Mouse (Mus musculus) layer of hippocampus, adult 2 months (tissue): ENCODE data around the gene Nub1. TPM values are rescaled to one million over a fixed set of nuclear protein-coding genes. Genes with fewer than 3 reads are reported as not detected.
"Not testable (repeated sequence)": the region's sequence is repeated elsewhere in the genome, so short reads cannot be mapped to it uniquely, and the experiment has no call there.

Source experiments
- DNase-seq, 2 experiments: peaks; one replicate each; pipeline ENCODE4 v3.0.0; 2022; ENCODE audit warnings: low spot score in 2 of 2
- H3K27ac ChIP-seq: fragments of 200-600 bp; 2 replicates; pipeline ENCODE4 v1.8.1; 2022
- H3K4me3 ChIP-seq: fragments of 200-600 bp; 2 replicates; pipeline ENCODE4 v1.8.1; 2022; ENCODE audit warnings: mild to moderate bottlenecking
- CTCF ChIP-seq: fragments of 200-600 bp; conservative IDR thresholded peaks from 2 replicates; pipeline ENCODE4 v1.8.1; 2022; ENCODE audit warnings: antibody characterized with exemption, mild to moderate bottlenecking, moderate library complexity
- total RNA-seq, 2 experiments: library from RNA; stranded (reverse); gene quantifications; 2 replicates each; pipeline ENCODE4 v1.2.3; 2021

Nub1 gene
- total RNA-seq, 2 experiments from 2014 or later = 65.9 to 69.0 TPM

GRCm38 (mm10) chr5:24659708-24660423, 25.5 kb upstream of the Nub1 start:
- DNase-seq = no peak
- no peak overlapping the region for H3K4me3 ChIP-seq
- TF ChIP-seq CTCF = no peak
- H3K27ac ChIP-seq = no peak overlapping the region

DNA sequence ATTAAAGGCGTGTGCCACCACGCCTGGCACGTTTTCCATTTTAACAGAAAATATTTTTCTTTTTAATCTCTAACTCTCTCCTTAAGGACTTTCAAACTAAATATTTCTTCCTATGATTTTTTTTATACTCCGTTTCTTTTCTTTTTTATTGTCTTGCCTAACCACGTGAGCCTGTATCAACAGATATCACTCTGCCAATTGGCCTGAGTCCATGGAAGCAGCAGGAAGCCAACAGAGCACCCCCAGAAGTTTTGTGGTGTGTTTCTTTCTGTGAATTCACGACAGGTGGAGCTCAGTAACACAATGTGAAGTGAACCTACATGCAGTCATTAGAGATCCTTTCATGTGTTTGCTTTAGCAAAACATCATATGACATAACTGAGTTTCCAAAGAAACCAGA, 23.9 kb upstream of the Nub1 start:
- TF ChIP-seq CTCF = no peak
- Histone ChIP-seq H3K27ac (no peak overlapping the region), H3K4me3 (no peak overlapping the region)
- no peak for DNase-seq

DNA sequence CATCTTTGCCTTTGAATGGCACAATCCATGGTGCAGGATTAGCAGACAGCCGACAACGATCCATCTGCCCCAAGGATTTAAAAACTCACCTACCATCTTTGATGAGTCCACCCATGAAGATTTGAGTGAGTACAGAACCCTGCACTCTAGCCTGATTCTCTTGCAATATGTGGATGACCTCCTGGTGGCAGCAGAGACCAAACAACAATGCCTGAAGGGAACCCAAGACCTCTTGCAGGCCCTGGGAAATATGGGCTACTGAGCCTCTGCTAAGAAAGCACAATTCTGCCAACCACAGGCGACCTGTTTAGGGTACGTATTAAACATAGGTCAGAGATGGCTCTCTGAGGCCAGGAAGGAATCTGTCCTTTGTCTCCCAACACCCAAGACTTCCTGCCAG, 11.1 kb upstream of the Nub1 start:
- Histone ChIP-seq H3K4me3 (no peak overlapping the region), H3K27ac (no peak overlapping the region)
- TF ChIP-seq CTCF = peak; percentile 89
- DNase-seq = peak; percentile 78 to 92

GRCm38 (mm10) chr5:24681436-24681835, 3.9 kb upstream of the Nub1 start:
- no peak for TF ChIP-seq CTCF
- Histone ChIP-seq H3K4me3 (no peak overlapping the region), H3K27ac (no peak overlapping the region)
- DNase-seq = no peak

GRCm38 (mm10) chr5:24684578-24685365, 560 bp upstream of the Nub1 start:
- H3K27ac ChIP-seq = peak overlapping the region; percentile 93
- H3K4me3 ChIP-seq = peak overlapping the region; percentile 83
- DNase-seq = peak; percentile 70 to 88
- TF ChIP-seq CTCF = 0 out of 2 replicates have a peak, but pooled peaks have one; percentile 16

GRCm38 (mm10) chr5:24686176-24686575, 844 bp downstream of the Nub1 start:
- TF ChIP-seq CTCF = no peak
- H3K4me3 ChIP-seq = peak overlapping the region; percentile 83
- H3K27ac ChIP-seq = peak overlapping the region; percentile 93
- peak in 1 of 2 experiments; percentile 13 for DNase-seq

GRCm38 (mm10) chr5:24686671-24687420, 1.5 kb downstream of the Nub1 start:
- H3K4me3 ChIP-seq = peak overlapping the region; percentile 83
- peak overlapping the region; percentile 93 for H3K27ac ChIP-seq
- not testable (repeated sequence) for DNase-seq

DNA sequence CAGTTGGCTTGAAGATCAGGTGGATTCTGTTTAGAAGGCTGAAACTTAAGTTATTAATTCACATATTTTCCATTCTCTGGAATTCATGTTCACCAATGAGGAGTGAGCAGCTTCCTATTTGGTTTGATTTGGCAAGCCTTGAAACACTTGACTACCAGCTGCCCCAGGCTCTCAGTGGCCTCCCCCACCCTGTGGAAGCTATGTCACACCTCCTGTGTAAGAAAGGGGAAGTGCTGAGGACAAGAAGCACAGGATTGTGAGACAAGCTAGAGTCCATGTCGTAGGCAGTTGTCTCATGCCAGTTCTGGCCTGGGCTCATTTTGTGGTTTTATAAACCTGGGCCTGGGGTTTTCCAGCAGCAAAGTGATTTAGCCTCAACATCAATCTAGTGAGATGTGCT, 2.4 kb downstream of the Nub1 start:
- no peak for TF ChIP-seq CTCF
- Histone ChIP-seq H3K27ac (no peak overlapping the region), H3K4me3 (no peak overlapping the region)
- DNase-seq = no peak

- DNase-seq = no peak
- Histone ChIP-seq H3K4me3 (no peak overlapping the region), H3K27ac (no peak overlapping the region)
- no peak for TF ChIP-seq CTCF
Measured at GRCm38 (mm10) chr5:24696704-24697103, 11.4 kb downstream of the Nub1 start.

GRCm38 (mm10) chr5:24701271-24701670, 15.9 kb downstream of the Nub1 start:
- no peak for DNase-seq
- peak overlapping the region; percentile 46; the same call in 1 of the 2 replicates for H3K27ac ChIP-seq
- H3K4me3 ChIP-seq = no peak overlapping the region
- no peak for TF ChIP-seq CTCF

DNA sequence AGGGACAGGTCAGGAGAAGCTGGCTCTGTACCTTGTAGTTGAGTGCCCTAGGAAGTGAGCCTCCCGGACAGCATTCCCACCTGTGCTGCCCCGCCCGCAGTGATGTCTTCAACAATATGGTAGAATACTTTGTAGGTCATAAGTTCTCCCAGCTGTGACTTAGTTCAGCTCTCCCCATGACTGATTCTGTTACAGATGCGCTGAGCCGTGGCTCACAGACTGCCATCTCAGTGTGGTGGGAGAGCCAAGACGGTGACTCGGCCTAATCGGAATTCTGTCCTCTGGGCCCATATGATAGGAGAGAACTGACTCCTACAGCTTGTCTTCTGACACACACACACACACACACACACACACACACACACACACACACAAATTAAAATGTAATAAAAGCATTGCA, 19.3 kb downstream of the Nub1 start:
- DNase-seq = no peak
- H3K4me3 ChIP-seq = no peak overlapping the region
- TF ChIP-seq CTCF = no peak
- H3K27ac ChIP-seq = no peak overlapping the region

DNA sequence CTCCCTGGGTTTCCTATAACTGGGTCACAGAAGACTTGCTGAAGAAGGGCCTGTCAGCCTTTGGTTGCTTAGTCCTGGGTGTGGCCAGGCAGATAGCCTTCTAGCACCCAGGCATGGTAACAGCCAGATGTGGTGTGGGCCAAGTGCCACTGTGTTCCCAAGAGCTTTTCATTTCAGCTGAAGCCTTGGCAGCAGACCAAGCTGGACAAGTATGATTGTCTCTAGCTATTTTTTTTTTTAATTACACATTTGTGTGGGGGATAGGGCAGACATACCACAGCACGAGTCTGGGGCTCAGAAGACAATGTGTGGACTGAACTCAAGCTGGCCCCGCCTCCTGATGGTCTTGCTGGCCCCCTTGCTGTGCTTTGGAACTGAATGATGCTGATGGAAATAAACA, 24.6 kb downstream of the Nub1 start:
- TF ChIP-seq CTCF = no peak
- H3K4me3 ChIP-seq = no peak overlapping the region
- no peak for DNase-seq
- H3K27ac ChIP-seq = no peak overlapping the region; the same call in 1 of the 2 replicates

GRCm38 (mm10) chr5:24711615-24712014, 26.3 kb downstream of the Nub1 start:
- no peak overlapping the region for H3K4me3 ChIP-seq
- DNase-seq = no peak
- H3K27ac ChIP-seq = no peak overlapping the region
- peak; percentile 45 for TF ChIP-seq CTCF
